Mouse (Mus musculus) lung, postnatal 0 days (tissue): ENCODE measurements around the gene Mdn1. TPM values are rescaled to one million over a fixed set of nuclear protein-coding genes. Genes with fewer than 3 reads are reported as not detected.

Source experiments
- ATAC-seq: fragments of 200-750 bp; cut with Nextera tagmentation; 2 replicates; pipeline ENCODE4 v1.8.0; 2017; ENCODE audit warnings: moderate library complexity
- DNase-seq: peaks from one replicate; pipeline ENCODE4 v3.0.0-alpha.2; 2016; ENCODE audit warnings: low spot score
- H3K27ac ChIP-seq: fragments of 300-500 bp; sonication (generic); 2 replicates; pipeline ENCODE4 v1.5.1; 2014; ENCODE audit warnings: antibody characterized with exemption, mild to moderate bottlenecking, low read length, mixed read lengths
- H3K27me3 ChIP-seq: fragments of 300-500 bp; sonication (generic); replicated peaks from 2 replicates; pipeline ENCODE4 v1.6.1; 2014; ENCODE audit warnings: low read length, mixed read lengths; ENCODE audit not compliant: insufficient read depth
- H3K36me3 ChIP-seq: fragments of 300-500 bp; sonication (generic); 2 replicates; pipeline ENCODE4 v1.6.1; 2014; ENCODE audit warnings: low read length, mixed read lengths; ENCODE audit not compliant: insufficient read depth
- H3K4me1 ChIP-seq: fragments of 300-500 bp; sonication (generic); 2 replicates; pipeline ENCODE4 v1.6.1; 2014; ENCODE audit warnings: antibody characterized with exemption, low read depth, low read length, mixed read lengths; ENCODE audit not compliant: insufficient read depth
- H3K4me2 ChIP-seq: fragments of 300-500 bp; sonication (generic); replicated peaks from 2 replicates; pipeline ENCODE4 v1.6.1; 2014; ENCODE audit warnings: low read depth, mild to moderate bottlenecking, low read length, moderate library complexity, mixed read lengths
- H3K4me3 ChIP-seq: fragments of 300-500 bp; sonication (generic); 2 replicates; pipeline ENCODE4 v1.5.1; 2014; ENCODE audit warnings: low read depth, low read length
- H3K9ac ChIP-seq: fragments of 300-500 bp; sonication (generic); replicated peaks from 2 replicates; pipeline ENCODE4 v1.6.1; 2014; ENCODE audit warnings: low read depth, mild to moderate bottlenecking
- H3K9me3 ChIP-seq: fragments of 300-500 bp; sonication (generic); 2 replicates; pipeline ENCODE4 v1.6.1; 2016; ENCODE audit warnings: low read length, mixed read lengths
- CTCF ChIP-seq: IDR thresholded peaks from 2 replicates; pipeline ENCODE4 v1.5.1; 2016; ENCODE audit warnings: antibody characterized with exemption, mild to moderate bottlenecking
- EP300 ChIP-seq: IDR thresholded peaks from 2 replicates; pipeline ENCODE4 v1.6.1; 2016; ENCODE audit warnings: antibody characterized with exemption, mild to moderate bottlenecking, control low read depth
- WGBS: fragments of 180-500 bp; shearing (Covaris S2); extraction: QIAGEN DNeasy Blood & Tissue Kit; methylation state at CpG from one replicate; pipeline ENCODE4 v1.1.7; 2014; 5-methylcytosine and 5-hydroxymethylcytosine counted together
- polyA plus RNA-seq: library from polyadenylated mRNA; unstranded; fragments of >200 nt; fragmentation: Nextera tagmentation; extraction: Ambion mirVana; gene quantifications from 2 replicates; pipeline ENCODE4 v1.2.1, GENCODE M21; 2015

The Mdn1 gene
- polyA plus RNA-seq, 1 experiment from 2014 or later = 3.2 TPM

DNA sequence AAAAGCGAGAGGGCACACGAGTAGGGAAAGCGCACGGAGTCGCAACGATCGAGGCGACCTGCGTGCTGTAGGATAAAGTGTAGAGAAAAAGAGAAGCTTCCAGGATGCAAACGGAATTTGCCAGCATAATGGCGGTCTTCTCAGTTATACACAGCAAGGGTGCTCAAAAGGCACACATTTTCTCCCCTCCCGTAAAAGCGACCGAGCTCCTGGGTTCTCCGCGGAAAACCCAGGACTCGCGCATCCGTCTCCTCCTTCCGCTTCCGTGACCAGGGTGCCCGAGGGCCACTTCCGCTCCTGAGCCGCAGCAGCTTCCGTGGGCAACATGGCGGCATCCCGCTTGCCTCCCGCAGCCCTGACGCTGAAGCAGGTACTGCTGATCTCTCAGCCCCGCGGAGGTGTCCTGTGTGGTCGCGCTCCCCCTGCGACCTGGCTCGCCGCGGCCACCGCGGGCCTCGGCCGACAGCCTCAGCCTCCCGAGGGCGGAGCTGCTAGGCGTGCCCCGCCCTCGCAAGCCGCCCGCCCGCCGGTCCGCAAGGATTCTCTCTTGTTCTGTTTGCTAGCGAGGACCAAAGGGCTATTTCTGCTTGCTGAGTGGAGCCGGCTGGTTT is 143.2 kb downstream of the Mdn1 start, which contains the start of gene Lyrm2:
Gene Lyrm2, plus strand, starts transcription at position 288 of the 611 bp plus-strand sequence.
- Histone ChIP-seq H3K4me1 (0 out of 2 replicates have a peak, but pooled peaks cover 5% of the 10 kb centered on the region), H3K4me3 (peak within 1 kb of the TSS; percentile 94), H3K4me2 (peak within 1 kb of the TSS; percentile 69), H3K36me3 (no peaks in the 10 kb centered on the region), H3K9me3 (no peaks in the 10 kb centered on the region), H3K27me3 (no peaks in the 10 kb centered on the region), H3K27ac (peak within 1 kb of the TSS; percentile 94), H3K9ac (peak within 1 kb of the TSS; percentile 75)
- ATAC-seq = peak; percentile 95
- WGBS = 3% methylated on average over 50 of the region's 53 CpGs
- peak; percentile 86 for DNase-seq
- 0 out of 2 replicates have a peak, but pooled peaks have one; percentile 18 for TF ChIP-seq EP300
- no peak for TF ChIP-seq CTCF

GRCm38 (mm10) chr4:32800577-32801170 is 143.8 kb downstream of the Mdn1 start:
- Histone ChIP-seq H3K9ac (peak overlapping the region; percentile 75), H3K27me3 (no peaks in the 10 kb centered on the region), H3K4me3 (peak overlapping the region; percentile 94), H3K4me1 (0 out of 2 replicates have a peak, but pooled peaks cover 5% of the 10 kb centered on the region), H3K4me2 (peak overlapping the region; percentile 69), H3K9me3 (no peaks in the 10 kb centered on the region), H3K27ac (peak overlapping the region; percentile 94), H3K36me3 (no peaks in the 10 kb centered on the region)
- TF ChIP-seq CTCF (no peak), EP300 (no peak)
- 7% methylated on average over 9 of the region's 9 CpGs for WGBS
- peak; percentile 17; the same call in 1 of the 2 replicates for ATAC-seq
- DNase-seq = no peak

DNA sequence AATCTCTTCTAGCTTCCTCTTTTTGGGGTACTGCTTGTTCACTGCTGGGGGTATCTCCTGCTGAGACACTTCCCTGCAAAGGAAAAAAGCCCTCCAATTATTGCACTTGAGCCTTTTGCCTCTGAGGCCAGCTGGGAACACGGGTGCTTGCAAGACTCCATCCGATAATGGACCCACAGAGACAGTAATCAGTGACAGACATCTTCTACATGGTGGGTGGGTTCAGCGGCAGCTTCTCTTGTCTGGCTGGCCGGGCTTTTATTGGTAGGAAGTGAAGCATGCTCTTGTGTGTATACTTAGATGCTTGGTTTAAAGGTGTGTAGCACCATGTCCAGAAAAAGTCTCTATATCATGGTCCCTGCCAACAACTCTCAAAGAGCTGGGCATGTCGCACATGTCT is 160.6 kb downstream of the Mdn1 start:
- WGBS = 84% methylated on average over 5 of the region's 5 CpGs
- Histone ChIP-seq H3K4me2 (no peak overlapping the region), H3K9ac (no peak overlapping the region), H3K4me3 (no peak overlapping the region), H3K36me3 (no peaks in the 10 kb centered on the region), H3K27ac (no peak overlapping the region), H3K4me1 (no peaks in the 10 kb centered on the region), H3K9me3 (no peaks in the 10 kb centered on the region), H3K27me3 (no peaks in the 10 kb centered on the region)
- no peak for TF ChIP-seq CTCF
- TF ChIP-seq EP300 = no peak
- ATAC-seq = no peak
- no peak for DNase-seq

DNA sequence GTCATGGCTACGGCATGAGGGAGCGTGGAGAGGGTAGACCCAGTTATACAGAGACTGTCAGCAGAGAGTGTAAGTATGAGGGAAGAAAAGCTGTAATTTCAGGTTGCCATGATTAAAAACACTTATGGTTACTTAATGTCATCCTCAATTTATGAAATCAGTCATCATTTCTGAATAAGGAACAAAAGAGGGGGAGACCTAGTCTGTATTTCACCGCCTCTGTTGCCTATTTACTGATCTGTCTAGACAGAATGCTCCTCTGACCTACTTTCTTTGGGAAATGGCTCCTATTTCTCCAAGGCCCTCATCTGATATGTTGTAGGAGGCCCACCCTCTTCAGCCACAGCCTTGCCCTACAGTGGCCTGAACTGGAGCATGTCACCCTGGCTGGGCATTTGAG is 163.8 kb downstream of the Mdn1 start:
- no peak overlapping the region for H3K27ac ChIP-seq
- H3K4me1 ChIP-seq = no peaks in the 10 kb centered on the region
- ATAC-seq (no peak), DNase-seq (no peak)
- no peaks in the 10 kb centered on the region for H3K27me3 ChIP-seq
- no peak for TF ChIP-seq CTCF
- TF ChIP-seq EP300 = no peak
- H3K4me2 ChIP-seq = no peak overlapping the region
- no peak overlapping the region for H3K9ac ChIP-seq
- H3K4me3 ChIP-seq = no peak overlapping the region
- WGBS = 91% methylated on average over 3 of the region's 3 CpGs
- no peaks in the 10 kb centered on the region for H3K36me3 ChIP-seq
- no peaks in the 10 kb centered on the region for H3K9me3 ChIP-seq

- H3K27ac ChIP-seq = no peak overlapping the region
- no peak overlapping the region for H3K9ac ChIP-seq
- H3K27me3 ChIP-seq = no peaks in the 10 kb centered on the region
- no peak overlapping the region for H3K4me3 ChIP-seq
- ATAC-seq (no peak), DNase-seq (no peak)
- H3K9me3 ChIP-seq = no peaks in the 10 kb centered on the region
- TF ChIP-seq CTCF = no peak
- TF ChIP-seq EP300 = no peak
- WGBS = 57% methylated on average over 8 of the region's 8 CpGs
- no peaks in the 10 kb centered on the region for H3K4me1 ChIP-seq
- no peaks in the 10 kb centered on the region for H3K36me3 ChIP-seq
- no peak overlapping the region for H3K4me2 ChIP-seq
Measured at GRCm38 (mm10) chr4:32824254-32824653, 167.3 kb downstream of the Mdn1 start.

Other genes starting within 250 kb of the Mdn1 start
- not detected in 2 replicates for gene Gja10, start 54.4 kb upstream of the Mdn1 start, polyA plus RNA-seq
- 35.3 and 36.2 TPM in 2 replicates for gene Casp8ap2, start 41.7 kb upstream of the Mdn1 start, polyA plus RNA-seq
- 92.5 and 95.1 TPM in 2 replicates for gene Lyrm2, start 143.1 kb downstream of the Mdn1 start, polyA plus RNA-seq